Mouse (Mus musculus) monocyte, adult 59 days (primary cell): Measurements from ENCODE around the gene Asb6. TPM values are rescaled to one million over a fixed set of nuclear protein-coding genes. Genes with fewer than 3 reads are reported as not detected.

ENCODE experiments used
- total RNA-seq, 2 experiments: library from RNA; stranded (reverse); gene quantifications; one replicate each; pipeline ENCODE4 v1.2.4; 2023

Gene Asb6
- total RNA-seq = 10 to 100 TPM; 23.5 to 30.3 TPM

GRCm38 (mm10) chr2:30830283-30830795, at the start of gene Asb6:
TSS of gene Asb6 (minus strand) at chr2:30830333.

DNA sequence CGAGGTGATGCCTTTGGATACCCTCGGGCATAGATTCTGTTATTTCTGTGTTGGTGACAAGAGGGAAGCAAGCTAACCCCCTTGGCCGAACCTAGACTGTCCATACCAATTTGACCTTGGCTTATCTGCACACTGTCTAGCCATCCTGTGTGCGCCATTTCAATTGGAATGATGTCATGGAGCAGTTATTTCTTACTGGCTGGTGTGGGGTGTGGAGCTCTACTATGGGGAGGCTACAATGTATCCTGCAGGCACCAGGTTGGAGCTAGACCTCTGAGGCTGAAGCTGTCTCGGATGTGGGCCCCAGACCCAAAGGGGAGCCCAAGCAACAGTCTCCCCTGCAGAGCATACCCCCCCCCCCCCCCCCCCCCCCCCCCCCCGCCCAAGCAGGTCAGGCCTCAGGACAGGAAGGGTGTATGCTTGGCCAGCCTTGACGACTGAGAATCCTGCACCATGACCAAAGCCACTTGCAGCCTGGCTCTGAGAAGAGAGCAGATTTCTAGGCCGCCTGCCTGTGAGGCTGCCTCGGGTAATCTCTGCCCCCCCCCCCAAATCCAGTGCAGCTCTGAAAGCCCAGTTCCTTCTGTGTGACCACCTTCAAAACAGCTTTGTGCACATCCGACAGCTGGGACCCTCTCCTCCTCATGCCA, 4.4 kb upstream of the Asb6 start, which contains the start of gene Prrx2:
Gene Prrx2 (plus strand): TSS at position 600 of the 650 bp plus-strand sequence.

DNA sequence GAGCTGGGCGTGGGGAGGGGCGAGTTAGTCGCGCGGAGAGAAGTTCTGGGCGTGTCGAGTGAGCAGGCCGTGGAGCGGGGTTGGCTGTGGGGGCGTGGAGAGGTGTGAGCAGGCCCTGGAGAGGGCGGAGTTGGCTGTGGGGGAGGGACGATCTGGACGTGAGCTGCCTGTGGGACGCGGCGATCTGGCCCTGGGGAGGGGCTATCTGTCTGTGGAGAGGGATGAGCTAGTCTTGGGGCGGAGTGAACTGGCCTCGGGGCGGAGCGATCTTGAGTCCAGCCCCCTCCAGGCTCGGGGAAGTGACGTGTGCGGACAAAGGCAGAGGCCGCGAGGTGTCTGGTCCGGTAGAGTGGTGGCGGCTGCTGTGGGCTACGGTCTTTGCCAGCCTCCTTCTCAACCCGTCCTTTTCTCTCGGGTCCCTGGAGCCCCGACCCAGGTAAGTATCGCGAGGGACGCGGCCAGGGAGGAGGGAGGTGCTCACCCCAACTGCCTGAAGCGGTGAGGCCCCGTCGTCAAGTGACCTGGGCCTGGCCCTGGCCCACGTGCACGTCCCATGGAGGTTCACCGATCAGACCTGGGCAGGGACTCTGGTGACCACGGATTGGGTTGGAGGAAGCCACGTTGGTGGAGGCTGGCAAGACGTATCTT, 22.4 kb downstream of the Asb6 start, which contains the start of gene Ntmt1:
Gene Ntmt1 (plus strand): TSS at position 179 of the 648 bp plus-strand sequence.

GRCm38 (mm10) chr2:30803604-30804003, 26.5 kb downstream of the Asb6 start, which contains the start of gene 1700001O22Rik:
TSS of gene 1700001O22Rik (minus strand) at chr2:30803661.

Other genes with a start within 250 kb of the Asb6 start
- under 1 TPM in 1 of 2 experiments, not detected in 1; 0.67 TPM for gene Cstad, start 235.3 kb downstream of the Asb6 start, total RNA-seq
- gene 1700001O22Rik, start 26.7 kb downstream of the Asb6 start, total RNA-seq = not detected
- 10 to 100 TPM; 24.1 to 25.5 TPM for gene Ntmt1, start 22.5 kb downstream of the Asb6 start, total RNA-seq
- under 1 TPM in 1 of 2 experiments, not detected in 1; 0.46 TPM for gene Prrx2, start 4.6 kb upstream of the Asb6 start, total RNA-seq
- gene Ptges, start 99.5 kb upstream of the Asb6 start, total RNA-seq = 1 to 10 TPM; 2.2 to 2.5 TPM
- 10 to 100 TPM; 58.7 to 63.7 TPM for gene Tor1b, start 122.6 kb upstream of the Asb6 start, total RNA-seq
- 10 to 100 TPM; 90.6 to 90.8 TPM for gene Tor1a, start 137.6 kb upstream of the Asb6 start, total RNA-seq
- gene BC005624, start 151.9 kb upstream of the Asb6 start, total RNA-seq = 10 to 100 TPM; 70.5 to 80.3 TPM
- gene Usp20, start 151.9 kb upstream of the Asb6 start, total RNA-seq = 1 to 10 TPM; 7.7 to 10.0 TPM